In the genomic region with DNA sequence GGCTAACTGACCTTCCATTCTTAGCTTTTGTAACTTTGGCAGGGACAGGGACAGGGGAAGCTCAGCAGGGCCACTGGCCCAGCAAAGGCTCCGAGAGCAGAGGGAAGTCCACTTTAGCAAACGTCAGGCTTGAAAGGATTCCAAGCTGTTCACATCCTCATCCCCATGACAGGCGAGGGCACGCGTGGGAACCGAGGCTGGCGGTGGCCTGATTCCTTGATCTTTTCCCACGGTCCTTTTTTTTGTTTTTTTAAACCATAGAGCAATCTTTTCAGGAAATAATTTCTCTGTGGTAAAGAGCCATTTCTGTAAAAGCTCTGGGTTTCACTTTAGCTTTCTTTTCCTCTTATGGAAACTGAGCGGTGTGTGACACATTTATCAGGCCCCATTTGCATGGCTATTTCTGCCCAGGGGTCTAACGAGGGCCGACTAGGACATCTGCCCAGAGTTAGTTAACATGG, we compare ENCODE assay signal across 8 mouse cellular contexts. TPM values are rescaled to one million over a fixed set of nuclear protein-coding genes. Genes with fewer than 3 reads are reported as not detected.
DNase-seq lines count a peak whose midpoint lies in the region; ATAC-seq lines count a peak whose summit lies in the region.

No protein-coding gene starts in this region.

- peak; percentile 26 for DNase-seq in left cerebral cortex, postnatal 4 days
- no peak for DNase-seq in left cerebral cortex, adult 8-10 months (ENCODE audit: low spot score in 2 of 2)
- DNase-seq in lung, postnatal 4 days: peak; percentile 53 to 65
- no peak for DNase-seq in frontal cortex, adult 2 months (ENCODE audit: extremely low spot score in 1 of 2, low spot score in 1 of 2)
- no peak for DNase-seq in layer of hippocampus, adult 18-20 months (ENCODE audit: low spot score in 2 of 2)
- DNase-seq in right cerebral cortex, postnatal 25 days: no peak

- H3K9ac ChIP-seq in forebrain, embryonic 15.5 days (replicated peaks): no peak overlapping the region
- H3K9ac ChIP-seq in intestine, embryonic 16.5 days (ENCODE audit: low read depth, low read length): peak overlapping the region; percentile 23; the same call in 1 of the 2 replicates

- no peaks in the 10 kb centered on the region for H3K27me3 ChIP-seq in forebrain, embryonic 15.5 days
- no peaks in the 10 kb centered on the region for H3K27me3 ChIP-seq in intestine, embryonic 16.5 days (replicated peaks; ENCODE audit: control insufficient read depth, insufficient read depth, low read length)

- no peaks in the 10 kb centered on the region for H3K9me3 ChIP-seq in forebrain, embryonic 15.5 days
- no peaks in the 10 kb centered on the region for H3K9me3 ChIP-seq in intestine, embryonic 16.5 days (ENCODE audit: control insufficient read depth, low read length)

- intact Hi-C loops in left cerebral cortex, postnatal 4 days (cut with DNase I): no loop called here

- no peak overlapping the region for H3K4me3 ChIP-seq in forebrain, embryonic 15.5 days
- no peak overlapping the region for H3K4me3 ChIP-seq in intestine, embryonic 16.5 days (ENCODE audit: low read length)

- 0 out of 2 replicates have a peak, but pooled peaks cover 7% of the 10 kb centered on the region for H3K36me3 ChIP-seq in forebrain, embryonic 15.5 days
- H3K36me3 ChIP-seq in intestine, embryonic 16.5 days (ENCODE audit: control insufficient read depth, insufficient read depth, low read length): 0 out of 2 replicates have a peak, but pooled peaks cover 6% of the 10 kb centered on the region

- no peak for ATAC-seq in forebrain, embryonic 15.5 days (replicated peaks)
- no peak for ATAC-seq in intestine, embryonic 16.5 days

- peak overlapping the region; percentile 62 for H3K27ac ChIP-seq in forebrain, embryonic 15.5 days (replicated peaks)
- peak overlapping the region; percentile 34; the same call in 1 of the 2 replicates for H3K27ac ChIP-seq in intestine, embryonic 16.5 days (ENCODE audit: low read length)

- 0 out of 2 replicates have a peak overlapping the region, but pooled peaks have one; percentile 7 for H3K4me2 ChIP-seq in forebrain, embryonic 15.5 days (replicated peaks)
- H3K4me2 ChIP-seq in intestine, embryonic 16.5 days (ENCODE audit: low read depth, low read length): no peak overlapping the region

- WGBS in forebrain, embryonic 15.5 days: 11% methylated on average over 11 of the region's 11 CpGs
- WGBS in intestine, embryonic 16.5 days: 32% methylated on average over 11 of the region's 11 CpGs

- H3K4me1 ChIP-seq in forebrain, embryonic 15.5 days: peaks cover 88% of the 10 kb centered on the region
- peaks cover 73% of the 10 kb centered on the region for H3K4me1 ChIP-seq in intestine, embryonic 16.5 days (ENCODE audit: control insufficient read depth, insufficient read depth, low read length)

RNA-seq across cellular contexts. Expression of gene Vps37b, which starts 17.2 kb away (rescaled TPM):
- 10 to 100 TPM; 46.2 to 49.9 TPM for total RNA-seq in left cerebral cortex, postnatal 4 days (2021)
- 10 to 100 TPM; 35.5 to 47.5 (median 42.3) TPM for total RNA-seq in left cerebral cortex, adult 8-10 months (2022)
- polyA plus RNA-seq in forebrain, embryonic 15.5 days (2015; fragmentation: Nextera tagmentation; extraction: Ambion mirVana): 106 and 109 TPM in 2 replicates
- 25.7 and 27.1 TPM in 2 replicates for polyA plus RNA-seq in intestine, embryonic 16.5 days (2015; fragmentation: Nextera tagmentation; extraction: Ambion mirVana)
- polyA plus RNA-seq in frontal cortex, adult 2 months (2012; rRNA removed): 46.3 and 53.0 TPM in 2 replicates
- 10 to 100 TPM; 38.0 to 43.9 TPM for total RNA-seq in layer of hippocampus, adult 18-20 months (2021)

RNA-seq across cellular contexts. Expression of gene Hip1r, which starts 41.4 kb away (rescaled TPM):
- total RNA-seq in left cerebral cortex, postnatal 4 days (2021): 10 to 100 TPM; 83.2 to 84.8 TPM
- total RNA-seq in left cerebral cortex, adult 8-10 months (2022): 10 to 100 TPM; 59.9 to 72.4 (median 63.5) TPM
- 26.9 and 27.5 TPM in 2 replicates for polyA plus RNA-seq in forebrain, embryonic 15.5 days (2015; fragmentation: Nextera tagmentation; extraction: Ambion mirVana)
- polyA plus RNA-seq in intestine, embryonic 16.5 days (2015; fragmentation: Nextera tagmentation; extraction: Ambion mirVana): 33.8 and 34.8 TPM in 2 replicates
- polyA plus RNA-seq in frontal cortex, adult 2 months (2012; rRNA removed): 40.3 and 41.5 TPM in 2 replicates
- total RNA-seq in layer of hippocampus, adult 18-20 months (2021): 10 to 100 TPM; 46.3 to 48.5 TPM

Comparison
In these comparisons a context has a peak if more than half of its experiments do, and no peak if none do; other contexts are left out.
1. DNase-seq: peak in left cerebral cortex, postnatal 4 days (single experiment) and lung, postnatal 4 days (2 of 2); none in left cerebral cortex, adult 8-10 months (0 of 2), frontal cortex, adult 2 months (0 of 2), layer of hippocampus, adult 18-20 months (0 of 2) and right cerebral cortex, postnatal 25 days (single experiment).